Mouse (Mus musculus) midbrain, embryonic 11.5 days (tissue): ENCODE measurements around the gene Grik5. TPM values are rescaled to one million over a fixed set of nuclear protein-coding genes. Genes with fewer than 3 reads are reported as not detected.

Source experiments
- ATAC-seq: fragments of 200-750 bp; cut with Nextera tagmentation; 2 replicates; pipeline ENCODE4 v1.8.0; 2017; ENCODE audit warnings: moderate TSS enrichment, moderate library complexity; ENCODE audit not compliant: low FRiP score
- DNase-seq: peaks from one replicate; pipeline ENCODE4 v3.0.0; 2015; ENCODE audit warnings: low spot score; ENCODE audit errors: missing footprints
- H3K27ac ChIP-seq: fragments of 300-500 bp; sonication (generic); 2 replicates; pipeline ENCODE4 v1.5.1; 2014; ENCODE audit warnings: low read depth, low read length
- H3K27me3 ChIP-seq: fragments of 300-500 bp; sonication (generic); 2 replicates; pipeline ENCODE4 v1.6.1; 2014; ENCODE audit warnings: mild to moderate bottlenecking, low read length, moderate library complexity, mixed read lengths; ENCODE audit not compliant: control insufficient read depth, insufficient read depth
- H3K36me3 ChIP-seq: fragments of 300-500 bp; sonication (generic); 2 replicates; pipeline ENCODE4 v1.6.1; 2014; ENCODE audit warnings: mild to moderate bottlenecking, low read length, moderate library complexity, mixed read lengths; ENCODE audit not compliant: control insufficient read depth, insufficient read depth
- H3K4me1 ChIP-seq: fragments of 300-500 bp; sonication (generic); 2 replicates; pipeline ENCODE4 v1.6.1; 2014; ENCODE audit warnings: low read length; ENCODE audit not compliant: control insufficient read depth, insufficient read depth
- H3K4me2 ChIP-seq: fragments of 300-500 bp; sonication (generic); 2 replicates; pipeline ENCODE4 v1.6.1; 2014; ENCODE audit warnings: mild to moderate bottlenecking, moderate library complexity
- H3K4me3 ChIP-seq: fragments of 300-500 bp; sonication (generic); 2 replicates; pipeline ENCODE4 v1.5.1; 2014; ENCODE audit warnings: low read depth, low read length
- H3K9ac ChIP-seq: fragments of 300-500 bp; sonication (generic); 2 replicates; pipeline ENCODE4 v1.6.1; 2014; ENCODE audit warnings: low read length
- H3K9me3 ChIP-seq: fragments of 300-500 bp; sonication (generic); 2 replicates; pipeline ENCODE4 v1.6.1; 2016; ENCODE audit warnings: low read length; ENCODE audit not compliant: control insufficient read depth
- WGBS: fragments of 180-500 bp; shearing (Covaris S2); extraction: QIAGEN DNeasy Blood & Tissue Kit; methylation state at CpG from one replicate; pipeline ENCODE4 v1.1.7; 2014; 5-methylcytosine and 5-hydroxymethylcytosine counted together
- polyA plus RNA-seq: library from polyadenylated mRNA; unstranded; fragments of >200 nt; fragmentation: Nextera tagmentation; extraction: Ambion mirVana; gene quantifications from 2 replicates; pipeline ENCODE4 v1.2.1, GENCODE M21; 2014

Gene Grik5
- polyA plus RNA-seq, 1 experiment from 2014 or later = 9.3 TPM

DNA sequence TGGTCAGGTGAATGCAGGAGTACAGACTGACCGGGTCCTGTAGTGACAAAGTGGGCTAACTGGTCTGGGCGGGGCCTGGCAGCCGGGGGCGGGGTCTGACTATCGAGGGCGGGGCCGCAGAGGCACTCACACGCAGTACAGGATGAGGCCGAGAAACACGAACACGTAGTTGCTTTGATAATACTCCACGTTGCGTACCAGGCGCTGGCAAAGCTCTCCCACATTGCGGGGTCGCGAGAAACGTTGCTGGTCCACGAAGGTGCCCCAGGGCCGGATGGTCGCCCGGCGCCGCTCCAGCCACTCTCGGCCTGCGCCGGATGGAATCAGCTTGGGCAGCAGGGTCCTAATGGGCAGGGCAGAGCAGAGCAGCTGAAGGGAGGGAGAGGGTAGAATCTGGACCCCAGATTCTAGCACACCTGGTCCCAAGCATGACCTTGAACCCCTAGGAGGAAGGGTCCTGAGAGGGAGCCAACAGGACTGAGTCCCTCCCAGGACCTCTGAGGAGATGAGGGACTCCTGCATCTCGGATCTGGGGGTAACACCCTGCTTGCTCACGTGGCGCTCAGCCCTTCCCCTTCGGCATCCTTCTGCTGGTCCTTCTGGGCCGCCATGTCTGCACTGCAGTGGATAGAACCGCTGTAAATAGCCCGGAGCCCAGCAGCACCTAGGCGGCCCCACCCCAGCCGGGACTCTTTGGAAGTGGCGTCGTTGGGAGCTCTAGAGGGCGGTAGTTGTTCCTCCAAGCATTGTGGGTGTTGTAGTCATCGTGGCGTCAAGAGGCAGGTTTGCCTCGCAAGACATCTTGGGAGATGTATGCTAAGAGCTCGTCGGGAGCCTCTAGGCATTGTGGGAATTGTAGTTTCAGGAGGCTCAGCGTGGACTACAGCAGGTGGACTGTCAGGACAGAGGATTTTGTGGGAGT, 99.9 kb downstream of the Grik5 start, which contains the start of gene Rabac1:
Gene Rabac1 (minus strand): TSS at position 783 of the 922 bp plus-strand sequence.
- peak; percentile 98 for DNase-seq
- Histone ChIP-seq H3K4me1 (peaks cover 5% of the 10 kb centered on the region; the same call in 1 of the 2 replicates), H3K36me3 (no peaks in the 10 kb centered on the region; the same call in 1 of the 2 replicates), H3K4me3 (peak within 1 kb of the TSS; percentile 68), H3K9ac (peak within 1 kb of the TSS; percentile 69), H3K4me2 (peak within 1 kb of the TSS; percentile 85), H3K27ac (no peak within 1 kb of the TSS), H3K27me3 (no peaks in the 10 kb centered on the region), H3K9me3 (no peaks in the 10 kb centered on the region)
- peak; percentile 88 for ATAC-seq
- under 1% methylated on average over 45 of the region's 45 CpGs for WGBS

DNA sequence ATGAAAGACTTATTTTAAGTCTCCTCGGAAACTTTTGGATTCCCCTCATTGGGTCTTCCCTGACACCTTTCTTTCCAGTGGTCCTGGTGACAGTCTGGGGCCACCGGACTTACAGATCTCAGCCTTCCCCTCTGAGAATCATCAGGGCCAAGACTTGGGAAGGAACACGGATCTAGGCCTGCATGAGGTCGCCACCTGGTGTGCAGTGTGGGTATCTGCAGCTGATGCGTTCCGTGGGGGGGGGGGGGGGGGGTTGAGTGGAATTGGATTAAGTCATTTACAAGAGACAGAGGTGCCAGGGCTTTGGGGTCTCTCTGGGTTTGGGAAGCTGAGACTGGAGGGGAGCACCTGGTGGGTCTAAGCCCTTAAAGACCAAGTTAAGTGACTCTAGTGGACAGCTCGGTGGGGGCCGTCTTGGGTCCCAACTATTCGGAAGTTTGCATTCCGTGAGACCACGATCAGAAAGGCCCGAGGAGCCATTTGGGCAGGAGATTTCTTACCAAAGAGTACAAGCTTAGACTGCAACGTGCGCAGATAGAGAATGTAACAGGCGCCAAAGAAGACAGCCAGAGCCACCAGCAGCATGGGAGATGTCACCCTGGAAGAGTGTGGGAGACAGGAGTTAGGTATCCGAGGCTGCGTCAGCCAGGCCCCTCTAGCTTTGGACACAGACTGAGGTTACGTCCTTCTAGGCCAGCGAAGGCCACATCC, 100.7 kb downstream of the Grik5 start:
- WGBS = 8% methylated on average over 19 of the region's 19 CpGs
- H3K27me3 ChIP-seq = no peaks in the 10 kb centered on the region
- H3K4me3 ChIP-seq = peak overlapping the region; percentile 68
- H3K9ac ChIP-seq = peak overlapping the region; percentile 69
- H3K27ac ChIP-seq = no peak overlapping the region
- peak overlapping the region; percentile 85 for H3K4me2 ChIP-seq
- peak; percentile 91 for DNase-seq
- peaks cover 5% of the 10 kb centered on the region; the same call in 1 of the 2 replicates for H3K4me1 ChIP-seq
- no peak; the same call in 1 of the 2 replicates for ATAC-seq
- no peaks in the 10 kb centered on the region; the same call in 1 of the 2 replicates for H3K36me3 ChIP-seq
- H3K9me3 ChIP-seq = no peaks in the 10 kb centered on the region

- no peak overlapping the region for H3K9ac ChIP-seq
- no peaks in the 10 kb centered on the region for H3K27me3 ChIP-seq
- no peaks in the 10 kb centered on the region; the same call in 1 of the 2 replicates for H3K36me3 ChIP-seq
- peaks cover 5% of the 10 kb centered on the region; the same call in 1 of the 2 replicates for H3K4me1 ChIP-seq
- no peak overlapping the region for H3K4me2 ChIP-seq
- DNase-seq (no peak), ATAC-seq (no peak)
- no peak overlapping the region for H3K4me3 ChIP-seq
- WGBS = 96% methylated on average over 3 of the region's 3 CpGs
- no peak overlapping the region for H3K27ac ChIP-seq
- no peaks in the 10 kb centered on the region for H3K9me3 ChIP-seq
These were observed 101.8 kb downstream of the Grik5 start for GRCm38 (mm10) chr7:24970341-24970740.

DNA sequence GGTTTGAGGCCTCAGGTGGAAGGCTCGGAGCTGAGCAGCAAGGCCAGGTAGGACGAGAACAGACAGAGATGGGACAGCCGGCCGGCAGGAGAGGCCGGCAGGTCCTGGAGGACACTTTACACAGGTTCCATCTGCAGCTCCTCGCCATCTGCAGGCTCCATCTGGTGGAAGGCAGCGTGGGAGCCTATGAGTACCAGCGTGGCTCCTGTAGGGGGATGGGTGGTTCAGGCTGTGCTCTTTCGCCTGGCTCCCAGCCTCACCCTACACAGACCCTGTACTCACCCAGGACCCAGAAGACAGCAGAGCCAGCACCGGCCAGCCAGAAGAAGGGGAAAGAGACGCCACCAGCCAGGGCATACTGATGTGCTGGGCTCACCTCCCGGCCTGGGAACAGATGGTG, 102.3 kb downstream of the Grik5 start:
- H3K4me3 ChIP-seq = no peak overlapping the region
- H3K4me2 ChIP-seq = no peak overlapping the region
- WGBS = 83% methylated on average over 12 of the region's 12 CpGs
- ATAC-seq (no peak), DNase-seq (no peak)
- no peak overlapping the region for H3K27ac ChIP-seq
- H3K9ac ChIP-seq = no peak overlapping the region
- no peaks in the 10 kb centered on the region for H3K27me3 ChIP-seq
- no peaks in the 10 kb centered on the region for H3K9me3 ChIP-seq
- H3K4me1 ChIP-seq = peaks cover 5% of the 10 kb centered on the region; the same call in 1 of the 2 replicates
- H3K36me3 ChIP-seq = no peaks in the 10 kb centered on the region; the same call in 1 of the 2 replicates

DNA sequence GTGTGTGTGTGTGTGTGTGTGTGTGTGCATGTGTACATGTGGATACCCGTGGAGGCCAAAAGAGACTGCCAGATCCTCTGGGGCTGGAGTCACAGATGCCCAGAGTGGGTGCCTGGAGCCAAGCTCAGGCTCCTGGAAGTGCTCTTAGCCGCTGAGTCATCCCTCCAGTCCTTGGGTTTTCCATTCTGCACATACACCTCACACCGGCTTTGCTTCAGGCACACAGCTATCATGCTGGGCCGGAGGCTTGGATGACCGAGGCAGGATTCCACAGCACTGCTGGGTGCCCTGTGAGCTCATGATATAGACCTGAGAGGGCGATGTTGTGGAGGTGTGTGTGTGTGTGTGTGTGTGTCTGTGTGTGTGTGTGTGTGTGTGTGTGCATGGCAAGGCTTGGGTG, 103.7 kb downstream of the Grik5 start:
- Histone ChIP-seq H3K4me2 (no peak overlapping the region), H3K4me1 (peaks cover 5% of the 10 kb centered on the region; the same call in 1 of the 2 replicates), H3K9me3 (no peaks in the 10 kb centered on the region), H3K9ac (no peak overlapping the region), H3K27me3 (no peaks in the 10 kb centered on the region), H3K27ac (no peak overlapping the region), H3K36me3 (no peaks in the 10 kb centered on the region; the same call in 1 of the 2 replicates), H3K4me3 (no peak overlapping the region)
- no peak for ATAC-seq
- 70% methylated on average over 6 of the region's 6 CpGs for WGBS
- peak; percentile 82 for DNase-seq

- Histone ChIP-seq H3K9me3 (no peaks in the 10 kb centered on the region), H3K4me1 (peaks cover 5% of the 10 kb centered on the region; the same call in 1 of the 2 replicates), H3K27me3 (no peaks in the 10 kb centered on the region), H3K36me3 (no peaks in the 10 kb centered on the region; the same call in 1 of the 2 replicates), H3K4me2 (no peak overlapping the region), H3K27ac (no peak overlapping the region), H3K4me3 (no peak overlapping the region), H3K9ac (no peak overlapping the region)
- WGBS = 86% methylated on average over 8 of the region's 8 CpGs
- DNase-seq (no peak), ATAC-seq (no peak)
These were observed 104.2 kb downstream of the Grik5 start for GRCm38 (mm10) chr7:24967966-24968365.

DNA sequence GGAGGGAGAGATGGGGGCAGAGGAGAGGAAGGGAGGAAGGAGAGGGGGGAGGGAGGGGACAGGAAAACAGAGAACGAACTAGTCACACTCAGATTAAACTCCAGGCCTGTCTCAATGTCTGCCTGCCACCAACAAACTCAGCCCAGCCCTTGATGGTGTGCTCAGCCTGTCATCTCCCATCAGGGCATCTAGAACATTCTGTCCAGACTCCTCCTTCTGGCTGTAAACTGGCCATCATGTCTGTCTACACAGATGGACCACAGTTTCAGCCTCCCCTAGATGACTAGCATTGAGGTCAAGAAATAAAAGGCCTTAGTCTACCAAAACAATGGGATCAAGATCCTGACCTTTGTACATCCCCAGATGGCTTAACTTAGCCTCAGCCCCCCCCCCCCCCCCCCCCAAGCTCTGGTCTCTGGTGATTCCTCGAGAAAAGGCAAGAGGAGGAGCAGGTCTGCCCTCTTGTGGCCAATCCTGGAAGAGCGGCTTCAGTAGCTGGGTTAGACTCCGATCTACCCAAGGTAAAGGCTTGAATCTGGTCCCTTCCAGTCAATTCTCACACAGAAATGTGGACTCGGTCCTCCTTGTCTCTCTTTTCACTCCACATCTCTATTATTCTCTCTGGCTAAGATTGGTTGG, 107.1 kb downstream of the Grik5 start:
- no peak overlapping the region for H3K4me2 ChIP-seq
- H3K27me3 ChIP-seq = no peaks in the 10 kb centered on the region
- DNase-seq (peak; percentile 100), ATAC-seq (peak; percentile 55)
- H3K9me3 ChIP-seq = no peaks in the 10 kb centered on the region
- H3K36me3 ChIP-seq = no peaks in the 10 kb centered on the region; the same call in 1 of the 2 replicates
- H3K9ac ChIP-seq = no peak overlapping the region
- no peak overlapping the region for H3K27ac ChIP-seq
- H3K4me1 ChIP-seq = no peaks in the 10 kb centered on the region
- WGBS = 5% methylated on average over 5 of the region's 5 CpGs
- no peak overlapping the region for H3K4me3 ChIP-seq

DNA sequence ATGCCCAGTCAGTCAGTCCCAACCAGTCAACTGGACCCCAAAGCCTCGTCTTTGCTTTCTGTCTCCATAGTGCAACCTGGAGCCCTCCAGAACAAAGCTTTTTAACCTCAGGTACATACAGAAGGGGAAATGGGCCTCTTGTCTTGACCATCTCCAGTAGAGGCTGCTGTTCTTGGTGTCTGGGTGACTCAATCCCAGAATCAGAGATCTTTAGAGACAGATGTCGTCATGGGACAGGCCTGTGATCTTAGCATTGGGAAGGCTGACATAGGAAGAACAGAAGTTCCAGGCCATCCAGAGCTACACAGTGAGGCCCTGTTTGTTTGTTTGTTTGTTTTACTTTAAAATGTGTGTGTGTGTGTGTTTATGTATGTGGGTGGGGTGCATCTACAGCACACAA, 107.9 kb downstream of the Grik5 start:
- Histone ChIP-seq H3K4me1 (no peaks in the 10 kb centered on the region), H3K4me3 (no peak overlapping the region), H3K36me3 (no peaks in the 10 kb centered on the region; the same call in 1 of the 2 replicates), H3K27ac (no peak overlapping the region), H3K9ac (no peak overlapping the region), H3K4me2 (no peak overlapping the region), H3K27me3 (no peaks in the 10 kb centered on the region), H3K9me3 (no peaks in the 10 kb centered on the region)
- DNase-seq = no peak
- ATAC-seq = no peak
- WGBS = 81% methylated on average over 2 of the region's 2 CpGs
